Mouse (Mus musculus): ENCODE measurements at regions not wholly inside any gene's neighbourhood (a gene's known extent, or its start where the extent isn't known, plus 50 kb on each side); places are given as distances from the start of the nearest gene placed in this dataset.

DNA sequence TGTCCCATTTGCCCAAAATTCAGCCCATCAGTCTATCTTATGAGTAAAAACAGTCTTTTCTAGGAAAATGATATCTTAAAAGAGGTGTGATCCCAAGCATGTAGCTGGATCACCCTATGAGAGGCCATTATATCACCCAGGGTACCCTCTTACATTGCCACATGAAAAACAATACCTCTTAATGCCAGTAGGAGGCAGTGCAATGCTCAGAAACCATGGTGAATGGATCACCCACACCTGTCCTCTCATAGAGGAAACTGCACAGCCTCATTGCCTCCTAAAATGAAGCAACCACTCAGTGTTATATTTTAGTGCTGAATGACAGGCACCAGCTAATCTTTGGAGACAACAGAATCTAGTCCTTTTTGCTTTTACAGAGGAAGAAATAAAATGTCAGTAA, 114.0 kb upstream of the Nxt1 start:
- no peak for DNase-seq

GRCm38 (mm10) chr2:148551207-148551606, 107.8 kb upstream of the Cd93 start:
- DNase-seq, result no peak

DNA sequence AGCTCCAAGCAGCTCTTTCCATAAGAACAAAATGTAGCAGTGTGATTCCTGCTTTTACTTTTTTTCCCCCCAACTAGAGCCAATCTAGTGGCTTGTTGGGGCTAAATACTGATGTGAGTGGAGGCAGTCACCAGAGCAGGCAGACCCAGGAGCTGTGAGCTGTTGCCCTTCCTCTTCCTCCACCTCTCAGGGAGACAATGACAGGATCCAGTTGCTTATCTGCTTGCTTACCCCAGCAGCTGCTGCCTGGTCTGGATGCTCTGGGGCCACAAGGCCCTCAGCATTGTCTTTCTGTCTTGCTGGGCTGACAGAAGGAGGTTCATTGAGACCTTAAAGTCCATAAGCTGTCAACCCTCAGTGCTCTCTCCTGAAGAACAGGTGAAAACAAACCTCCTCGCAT, 106.3 kb upstream of the Cd93 start:
- DNase-seq, result no peak

GRCm38 (mm10) chr2:148542340-148542739, 99.0 kb upstream of the Cd93 start:
- DNase-seq, result no peak

DNA sequence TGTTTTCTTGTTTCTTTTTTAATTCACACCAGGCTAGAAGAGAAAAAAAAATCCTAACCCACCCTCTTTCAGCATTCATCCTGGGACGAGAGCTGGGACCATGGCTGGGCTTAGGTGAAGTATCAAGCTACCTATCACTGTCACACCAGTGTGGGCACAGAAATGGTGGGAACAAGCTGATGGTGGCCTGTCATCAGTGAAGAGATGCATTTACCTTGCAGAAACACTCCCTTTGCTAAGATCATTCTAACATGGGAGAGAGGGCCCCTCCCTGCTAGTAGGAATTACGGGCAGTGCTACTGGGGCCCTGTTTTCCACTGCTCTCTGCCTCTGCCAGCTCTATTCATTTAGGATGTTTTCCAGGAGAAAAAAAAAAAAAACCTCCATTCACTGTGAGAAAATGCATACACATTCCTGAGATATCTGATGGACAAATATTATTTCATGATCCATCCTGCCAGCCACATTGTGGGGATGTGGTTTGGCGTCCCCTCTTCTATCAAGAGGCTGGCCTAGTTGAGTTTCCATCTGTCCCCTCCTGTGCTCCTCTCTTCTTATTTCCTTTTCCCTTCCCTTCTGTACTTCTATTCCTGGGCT, 94.6 kb upstream of the Cd93 start:
- no peak for DNase-seq

- DNase-seq, result no peak
Observed at GRCm38 (mm10) chr2:148537251-148537650, 93.9 kb upstream of the Cd93 start.

- DNase-seq, result no peak
Observed at GRCm38 (mm10) chr2:148536608-148537007, 93.2 kb upstream of the Cd93 start.

- DNase-seq, result peak; percentile 38
Observed at GRCm38 (mm10) chr2:148535562-148536180, 92.3 kb upstream of the Cd93 start.

GRCm38 (mm10) chr2:148532051-148532450, 88.7 kb upstream of the Cd93 start:
- no peak for DNase-seq

DNA sequence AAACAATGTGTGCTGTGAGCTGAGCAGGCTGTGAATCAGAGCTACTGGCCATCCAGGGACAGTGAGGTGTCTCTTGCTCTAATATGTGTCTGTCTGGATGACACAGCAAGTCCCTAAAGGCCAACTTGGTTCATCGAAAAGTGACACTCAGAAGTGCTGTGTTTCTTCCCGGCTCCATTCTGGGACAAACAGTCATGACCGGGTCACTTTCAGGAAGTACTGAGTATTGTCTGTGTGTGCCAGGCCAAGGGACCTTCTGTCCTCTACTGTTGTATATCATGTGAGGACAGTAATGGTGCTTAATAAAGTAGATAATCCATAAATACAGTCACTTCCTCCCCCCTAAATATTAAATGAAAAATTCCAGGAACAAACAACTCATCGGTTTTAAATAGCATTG, 87.2 kb upstream of the Cd93 start:
- DNase-seq, result no peak

GRCm38 (mm10) chr2:148529900-148530299, 86.5 kb upstream of the Cd93 start:
- DNase-seq, result no peak

DNA sequence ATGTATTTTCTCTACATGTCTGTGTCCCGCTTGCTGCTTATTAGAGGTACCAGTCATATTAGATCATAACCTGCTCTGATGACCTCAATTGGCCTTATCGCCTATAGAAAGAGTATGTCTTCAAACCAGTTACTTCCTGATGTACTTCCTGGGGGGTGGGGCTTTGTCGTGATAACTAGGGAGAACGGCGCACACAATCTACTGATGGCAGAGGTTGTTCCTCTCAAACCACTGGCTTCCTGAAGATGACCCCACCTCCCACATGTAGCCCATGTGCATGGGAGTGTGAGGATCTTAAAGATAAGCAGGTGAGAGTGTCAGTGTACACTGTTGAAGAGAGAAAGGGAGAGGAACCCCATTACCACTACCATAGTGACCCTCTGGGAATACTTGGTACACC, 84.4 kb upstream of the Cd93 start:
- no peak for DNase-seq

GRCm38 (mm10) chr2:148525496-148525895, 82.1 kb upstream of the Cd93 start:
- no peak for DNase-seq

- no peak for DNase-seq
Observed at GRCm38 (mm10) chr2:148523401-148523800, 80.0 kb upstream of the Cd93 start.

GRCm38 (mm10) chr2:148522936-148523335, 79.6 kb upstream of the Cd93 start:
- DNase-seq, result no peak

- DNase-seq, result no peak
Observed at GRCm38 (mm10) chr2:148521966-148522575, 78.7 kb upstream of the Cd93 start.

GRCm38 (mm10) chr2:148520291-148520690, 76.9 kb upstream of the Cd93 start:
- no peak for DNase-seq

DNA sequence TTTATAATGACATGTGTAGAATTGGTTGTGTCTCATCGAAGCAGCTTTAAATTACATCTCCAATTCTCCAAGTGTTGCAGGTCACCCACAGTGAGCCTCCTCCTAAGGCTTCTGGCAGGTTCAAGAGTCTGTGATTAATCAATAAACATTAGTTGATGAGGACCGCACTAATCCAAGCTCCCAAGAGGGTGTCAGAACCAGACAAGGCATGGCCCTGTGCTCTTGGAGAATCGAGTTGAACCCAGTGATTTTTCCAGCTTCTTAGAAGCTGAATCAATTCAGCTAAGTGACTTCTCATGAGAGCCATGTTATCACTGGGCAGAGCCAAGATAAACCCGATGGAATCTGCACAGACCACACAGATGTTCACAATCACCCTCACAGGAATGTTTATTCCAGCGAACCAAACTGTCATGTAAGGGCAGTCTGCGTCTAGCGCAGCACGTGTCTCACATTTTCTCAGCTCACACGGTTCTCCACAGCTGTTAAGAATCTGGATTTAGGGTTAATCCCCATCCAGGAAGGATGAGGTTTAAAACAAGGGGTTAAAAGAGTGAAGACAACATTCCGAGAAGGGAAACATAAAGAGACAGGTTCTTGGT, 76.4 kb upstream of the Cd93 start:
- DNase-seq, result no peak

DNA sequence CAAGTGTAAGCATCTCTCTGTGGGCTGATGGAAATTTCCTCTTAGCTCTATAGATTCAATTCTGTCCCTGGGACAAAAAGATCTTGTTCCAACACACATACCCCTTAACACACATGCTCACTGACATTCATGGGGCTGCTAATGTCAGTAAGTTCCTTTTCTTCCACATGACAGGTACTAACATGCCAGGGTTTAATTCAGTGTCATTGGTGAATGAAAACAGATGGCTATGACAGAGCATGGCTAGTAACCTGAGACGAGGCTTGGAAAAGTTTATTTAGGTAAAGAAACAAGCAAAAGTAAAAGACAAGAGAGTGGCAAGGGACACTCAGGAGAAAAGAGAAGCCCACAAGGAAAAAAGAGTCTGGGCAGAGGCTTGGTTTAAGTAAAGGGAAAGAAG, 74.5 kb upstream of the Cd93 start:
- no peak for DNase-seq

GRCm38 (mm10) chr2:148510008-148510681, 66.8 kb upstream of the Cd93 start:
- no peak for DNase-seq

- DNase-seq, result no peak
Observed at GRCm38 (mm10) chr2:148509357-148509756, 66.0 kb upstream of the Cd93 start.

GRCm38 (mm10) chr2:148507523-148507922, 64.2 kb upstream of the Cd93 start:
- DNase-seq, result no peak

DNA sequence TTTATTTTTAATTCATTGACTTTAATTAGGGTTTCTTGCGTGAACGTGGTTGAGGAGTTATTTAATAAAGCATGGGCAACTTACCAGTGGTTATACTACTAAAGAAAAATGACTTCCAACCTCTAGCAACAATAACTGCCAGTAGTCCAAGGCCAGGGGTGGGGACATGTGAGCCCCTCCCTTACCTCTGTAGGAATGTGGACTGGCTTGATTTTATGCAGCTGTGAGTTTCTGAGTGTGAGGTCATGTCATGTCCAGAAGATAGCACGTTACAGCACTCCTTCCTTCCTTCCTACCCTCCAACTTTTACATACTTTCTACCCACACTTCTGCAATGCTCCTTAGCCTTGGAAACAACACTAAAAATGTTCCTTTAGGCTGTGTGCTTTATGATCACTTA, 63.6 kb upstream of the Cd93 start:
- no peak for DNase-seq

DNA sequence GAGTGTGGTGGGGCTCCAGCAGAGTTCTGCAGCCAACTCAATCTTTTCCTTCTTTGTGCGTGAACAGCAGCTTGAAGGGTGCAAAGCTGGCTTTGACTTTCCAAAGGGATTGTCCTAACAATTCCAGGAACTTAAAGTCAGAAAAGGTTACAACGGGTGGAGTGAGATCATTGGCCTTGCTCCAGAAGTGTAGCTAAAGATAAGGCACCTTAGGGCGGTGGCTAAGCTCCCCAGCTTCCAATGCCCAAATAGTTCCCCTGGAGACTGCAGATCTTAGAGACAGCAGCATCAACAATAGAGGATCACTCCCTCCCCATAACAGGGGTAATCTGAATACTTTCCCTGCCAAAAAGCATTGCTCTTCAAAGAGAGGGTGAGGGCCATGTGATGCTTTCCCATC, 62.3 kb upstream of the Cd93 start:
- DNase-seq, result no peak

All from right cerebral cortex, postnatal 14 days (tissue).